Mouse (Mus musculus) activated CD4-positive, CD25-positive, alpha-beta regulatory T cell, adult 4 months (primary cell): Measurements from ENCODE around the gene Helz2. TPM values are rescaled to one million over a fixed set of nuclear protein-coding genes. Genes with fewer than 3 reads are reported as not detected.
"Not testable (repeated sequence)": the region's sequence is repeated elsewhere in the genome, so short reads cannot be mapped to it uniquely, and the experiment has no call there.

ENCODE experiments used
- ATAC-seq: one replicate; pipeline ENCODE4 v1.8.0; 2017
- polyA plus RNA-seq, 2 experiments: library from polyadenylated mRNA; unstranded; fragments of 100-300 nt; shearing (Covaris generic); gene quantifications; one replicate each; pipeline ENCODE4 v1.2.1; 2017

Gene Helz2
- polyA plus RNA-seq, 2 experiments from 2014 or later: 15.5 to 18.4 TPM

DNA sequence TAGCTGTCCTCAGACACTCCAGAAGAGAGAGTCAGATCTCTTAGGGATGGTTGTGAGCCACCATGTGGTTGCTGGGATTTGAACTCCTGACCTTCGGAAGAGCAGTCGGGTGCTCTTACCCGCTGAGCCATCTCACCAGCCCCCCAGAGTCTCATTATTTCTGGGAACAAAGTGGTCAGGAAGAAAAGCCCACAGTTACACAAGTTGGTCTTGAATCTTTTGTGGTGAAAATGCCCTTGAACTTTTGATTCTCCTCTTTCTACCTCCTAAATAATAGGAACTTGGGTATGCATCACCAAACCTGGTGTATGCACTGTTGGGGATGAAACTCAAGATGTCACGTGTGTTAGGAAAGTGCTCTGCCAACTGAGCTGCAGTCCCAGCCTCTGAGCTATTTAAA lies 49.9 kb downstream of the Helz2 start:
- no peak for ATAC-seq

DNA sequence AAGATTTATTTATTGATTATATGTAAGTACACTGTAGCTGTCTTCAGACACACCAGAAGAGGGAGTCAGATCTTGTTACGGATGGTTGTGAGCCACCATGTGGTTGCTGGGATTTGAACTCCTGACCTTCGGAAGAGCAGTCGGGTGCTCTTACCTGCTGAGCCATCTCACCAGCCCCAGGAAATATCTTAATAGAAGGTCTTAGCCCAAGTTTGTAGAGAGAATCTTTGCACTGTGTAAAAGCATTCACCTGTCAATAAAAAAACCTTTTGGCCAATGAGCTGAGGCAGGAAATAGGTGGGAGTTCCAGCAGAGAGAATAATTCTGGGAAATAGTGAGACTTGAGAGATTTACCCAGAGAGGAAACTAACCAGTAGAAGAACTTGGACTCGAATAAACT lies 50.4 kb downstream of the Helz2 start:
- not testable (repeated sequence) for ATAC-seq

GRCm38 (mm10) chr2:181189321-181189720 lies 52.5 kb downstream of the Helz2 start:
- ATAC-seq: no peak

DNA sequence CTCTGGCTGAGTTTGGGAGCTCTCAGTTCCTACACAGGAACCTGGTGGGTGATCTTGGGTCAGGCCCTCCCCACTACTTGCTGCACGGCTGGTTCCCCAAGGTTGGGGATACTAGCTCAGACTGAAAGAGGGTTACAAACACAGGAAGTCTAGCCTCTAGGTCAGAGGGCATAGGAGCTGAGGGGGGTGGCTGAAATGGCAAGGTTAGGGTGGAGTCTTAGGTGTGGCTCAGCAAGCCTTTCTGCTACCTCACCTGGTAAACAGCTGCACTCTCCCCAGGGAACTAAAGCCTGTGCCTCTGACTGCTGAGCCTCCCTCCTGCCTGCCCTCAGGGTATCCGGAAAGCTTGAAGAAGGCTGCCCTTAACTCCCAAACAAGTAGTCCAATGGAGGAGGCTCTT lies 53.1 kb downstream of the Helz2 start:
- ATAC-seq: peak; percentile 6

- ATAC-seq: peak; percentile 89
These were observed 54.5 kb downstream of the Helz2 start, which contains the start of gene Ppdpf for GRCm38 (mm10) chr2:181187121-181188000. Gene Ppdpf (plus strand): TSS chr2:181187247.

DNA sequence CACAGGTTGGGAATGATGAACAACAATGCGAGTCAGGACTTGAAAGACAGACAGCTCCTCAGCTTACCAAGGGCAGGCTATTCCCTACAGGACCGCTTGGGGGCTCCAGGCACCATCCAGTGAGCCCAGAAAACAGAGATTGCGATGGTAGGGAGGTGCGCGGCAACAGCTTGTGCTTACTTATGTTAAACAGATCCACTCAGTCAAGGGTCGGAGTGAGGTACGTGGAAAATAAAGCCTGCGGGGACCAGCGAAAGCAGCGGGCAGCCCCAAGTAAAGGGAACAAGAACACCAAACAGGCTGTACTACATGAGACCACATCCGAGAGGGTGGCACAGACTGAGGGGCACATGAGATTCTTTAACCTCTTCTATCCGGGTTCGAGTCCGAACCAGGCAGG lies 55.2 kb downstream of the Helz2 start:
- ATAC-seq: peak; percentile 63

- ATAC-seq: no peak
These were observed 60.9 kb downstream of the Helz2 start for GRCm38 (mm10) chr2:181180898-181181297.

DNA sequence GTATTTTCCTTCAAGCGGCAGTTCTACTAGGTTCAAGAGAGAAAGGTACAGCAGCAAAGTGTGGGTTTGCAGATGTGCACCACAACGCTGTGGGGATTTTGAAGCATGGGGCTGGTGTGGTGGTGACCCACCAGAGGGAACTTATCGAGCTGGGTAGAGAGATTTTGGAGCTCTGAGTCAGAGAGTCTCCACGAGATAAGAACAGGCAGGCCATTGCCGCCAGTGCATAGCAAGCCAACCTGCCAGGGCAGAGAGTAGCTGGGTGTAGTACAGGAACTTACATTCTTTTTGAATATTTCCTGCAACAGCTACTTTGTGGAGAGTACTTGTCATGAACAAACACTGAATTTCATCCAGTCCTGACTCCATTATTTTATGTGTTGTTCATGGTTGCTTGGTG lies 63.4 kb downstream of the Helz2 start:
- no peak for ATAC-seq

- ATAC-seq: no peak
These were observed 63.8 kb downstream of the Helz2 start for GRCm38 (mm10) chr2:181178015-181178414.

Other genes starting within 250 kb of the Helz2 start
- not detected for gene Chrna4, start 198.5 kb downstream of the Helz2 start, polyA plus RNA-seq
- not detected for gene Kcnq2, start 106.7 kb downstream of the Helz2 start, polyA plus RNA-seq
- gene Eef1a2, start 85.0 kb downstream of the Helz2 start, polyA plus RNA-seq: not detected
- 100 to 1,000 TPM; 179 to 181 TPM for gene Ppdpf, start 54.8 kb downstream of the Helz2 start, polyA plus RNA-seq
- gene Ptk6, start 39.2 kb downstream of the Helz2 start, polyA plus RNA-seq: not detected
- gene Srms, start 28.8 kb downstream of the Helz2 start, polyA plus RNA-seq: under 1 TPM; 0.18 to 0.38 TPM
- gene Fndc11, start 22.0 kb downstream of the Helz2 start, polyA plus RNA-seq: 1 to 10 TPM in 1 of 2 experiments, under 1 TPM in 1; 0.73 to 1.1 TPM
- gene Gmeb2, start 46.0 kb upstream of the Helz2 start, polyA plus RNA-seq: 10 to 100 TPM in 1 of 2 experiments, 1 to 10 TPM in 1; 8.5 to 11.4 TPM
- under 1 TPM in 1 of 2 experiments, not detected in 1; 0.40 TPM for gene Stmn3, start 72.5 kb upstream of the Helz2 start, polyA plus RNA-seq
- 10 to 100 TPM; 22.9 to 25.4 TPM for gene Rtel1, start 77.7 kb upstream of the Helz2 start, polyA plus RNA-seq
- 10 to 100 TPM; 22.2 to 22.8 TPM for gene Zgpat, start 122.9 kb upstream of the Helz2 start, polyA plus RNA-seq
- gene Arfrp1, start 123.4 kb upstream of the Helz2 start, polyA plus RNA-seq: 10 to 100 TPM; 52.2 to 60.8 TPM
- gene Lime1, start 138.1 kb upstream of the Helz2 start, polyA plus RNA-seq: 100 to 1,000 TPM; 369 to 440 TPM
- 1 to 10 TPM; 2.5 to 4.3 TPM for gene Zbtb46, start 217.4 kb upstream of the Helz2 start, polyA plus RNA-seq